Mouse (Mus musculus): ENCODE results near the gene Gm49361.

DNA sequence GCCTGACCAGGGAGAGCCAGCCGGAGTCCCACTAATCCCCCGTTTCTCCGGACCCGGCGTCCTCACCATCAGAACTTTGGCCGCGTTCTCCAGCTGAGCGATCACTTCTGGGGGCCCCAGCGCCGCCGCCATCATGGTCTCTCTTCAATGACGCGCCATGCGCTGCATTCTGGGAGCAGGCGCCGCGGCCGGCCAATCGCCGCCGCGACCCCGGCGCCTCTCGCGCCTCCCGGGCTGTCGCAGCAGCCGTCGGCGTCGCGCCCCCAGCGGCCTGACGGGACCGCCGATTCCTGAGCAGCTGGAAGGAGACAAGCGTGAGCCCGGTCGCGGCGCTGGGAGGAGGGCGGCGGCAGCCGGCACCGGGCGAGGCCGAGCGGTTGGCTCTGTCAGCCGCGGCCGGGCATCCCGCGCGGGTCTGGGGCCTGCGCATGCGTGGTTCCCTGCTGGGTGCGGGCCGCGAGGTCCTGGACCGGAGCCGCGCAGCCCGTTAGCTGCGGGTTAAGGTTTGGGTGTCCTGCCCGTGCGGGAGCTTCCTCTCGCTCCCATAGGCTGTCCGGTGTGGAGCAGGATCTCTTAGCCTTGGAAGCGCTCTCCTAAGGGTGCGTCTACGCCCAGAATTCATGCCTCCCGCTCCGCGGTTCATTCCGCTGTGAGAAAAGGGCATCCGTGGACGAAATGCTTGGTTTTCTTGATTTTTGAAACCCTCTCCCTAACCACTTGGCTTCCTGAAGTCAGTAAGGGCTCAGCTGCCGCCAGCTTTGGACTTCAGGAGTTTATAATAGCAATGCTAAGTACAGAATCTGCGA is 80.9 kb downstream of the Gm49361 start, which contains the start of gene Xpo4:
- TF ChIP-seq POLR2A (IDR thresholded peaks at IDR 0.05; ENCODE audit: borderline replicate concordance, low read depth, low read length), result no peak
- no peak for TF ChIP-seq CTCF (IDR thresholded peaks at IDR 0.05; ENCODE audit: low read depth, low read length)

Data from bone marrow macrophage, adult 2 months (primary cell).